Mouse (Mus musculus) ovary, postnatal 14 days (tissue): ENCODE data around the gene Nebl.
"Not testable (repeated sequence)": the region's sequence is repeated elsewhere in the genome, so short reads cannot be mapped to it uniquely, and the experiment has no call there.

Experiments
- DNase-seq: peaks from one replicate; pipeline ENCODE4 v3.0.0; 2022; ENCODE audit warnings: low spot score

The Nebl gene

DNA sequence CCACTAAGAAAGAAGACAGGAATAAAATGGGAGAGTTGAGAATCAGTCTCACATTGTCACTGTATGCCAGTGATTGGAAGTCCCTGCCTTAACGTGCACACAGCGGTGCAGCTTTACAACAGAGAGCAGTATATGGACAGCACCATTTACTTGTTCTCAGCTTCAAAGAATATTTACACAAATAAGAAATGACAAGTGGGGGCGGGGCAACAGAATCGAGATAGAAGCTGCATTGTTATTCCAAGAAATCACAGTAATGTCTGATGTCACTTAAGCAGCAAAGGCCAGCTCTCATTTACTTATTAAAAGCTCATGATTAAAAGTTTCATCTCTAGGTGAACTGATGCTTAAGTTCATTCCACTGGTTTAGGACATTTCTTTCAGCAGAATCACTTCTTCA lies 328.8 kb downstream of the Nebl start:
- no peak for DNase-seq

DNA sequence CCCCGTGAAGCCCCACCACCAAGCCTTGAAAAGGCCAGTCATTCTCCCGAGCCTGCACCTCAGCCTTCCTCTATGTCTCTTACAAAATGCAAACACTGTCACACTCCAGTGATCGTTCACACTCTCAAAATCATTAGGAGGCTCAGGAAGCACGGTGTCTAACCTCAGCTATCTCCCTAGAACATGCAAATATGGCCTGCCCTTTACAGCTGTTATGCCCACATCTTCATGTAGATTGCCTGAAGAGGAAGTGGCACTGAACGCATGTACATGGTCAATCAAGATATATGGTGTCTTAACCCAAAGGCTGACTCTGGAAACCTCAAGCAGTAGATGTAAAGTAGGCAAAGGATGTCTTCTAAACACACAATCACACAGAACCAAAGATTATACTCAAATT lies 335.0 kb downstream of the Nebl start:
- no peak for DNase-seq

DNA sequence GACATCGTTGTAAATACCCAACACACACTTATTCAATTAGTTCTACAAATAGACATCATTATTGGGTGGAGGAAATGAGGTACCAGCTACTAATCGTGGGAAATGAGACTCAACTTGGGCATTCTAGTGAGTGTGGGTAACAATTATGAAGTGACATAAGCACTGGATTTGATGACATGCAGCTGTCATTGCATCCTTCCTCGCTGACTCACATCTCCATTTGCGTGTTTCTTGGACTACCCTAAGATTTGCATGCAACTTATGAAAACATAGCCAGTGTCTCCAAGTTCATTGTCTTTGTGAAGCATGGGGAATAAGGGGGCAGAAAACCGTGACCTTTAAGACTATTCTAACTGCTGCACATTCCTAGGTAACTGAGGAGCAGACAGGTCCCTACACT lies 339.9 kb downstream of the Nebl start:
- DNase-seq: no peak

DNA sequence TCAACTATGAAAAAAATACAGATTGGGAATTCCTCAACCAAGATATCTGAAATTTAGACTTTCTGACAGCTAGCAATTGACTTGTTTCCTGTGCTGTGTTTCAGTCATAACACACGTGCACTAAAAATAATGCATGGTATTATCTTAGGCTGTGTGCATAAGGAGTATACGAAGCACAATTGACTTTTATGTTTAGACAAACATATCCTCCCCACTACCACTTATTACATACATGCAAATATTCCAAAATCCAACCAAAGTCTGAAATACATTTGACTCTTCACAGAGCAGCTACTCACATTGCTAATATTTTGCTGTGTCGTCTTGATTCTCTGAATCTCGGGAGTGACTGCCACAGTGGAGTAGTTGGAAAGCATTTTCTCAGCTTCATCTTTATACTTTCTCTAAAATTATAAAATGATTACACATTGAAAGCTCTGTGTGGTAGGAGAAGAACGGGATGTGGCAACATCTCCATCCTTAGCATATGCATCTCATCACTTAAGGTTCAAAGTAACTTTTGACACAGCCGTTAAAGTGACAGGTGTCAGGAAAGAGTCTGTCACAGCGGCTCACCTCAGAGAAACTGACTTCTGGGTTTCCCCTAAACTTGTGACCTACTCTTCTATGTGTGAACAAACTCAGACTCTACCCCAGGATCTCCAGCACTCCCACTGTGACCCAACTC lies 340.6 kb downstream of the Nebl start:
- DNase-seq: no peak

DNA sequence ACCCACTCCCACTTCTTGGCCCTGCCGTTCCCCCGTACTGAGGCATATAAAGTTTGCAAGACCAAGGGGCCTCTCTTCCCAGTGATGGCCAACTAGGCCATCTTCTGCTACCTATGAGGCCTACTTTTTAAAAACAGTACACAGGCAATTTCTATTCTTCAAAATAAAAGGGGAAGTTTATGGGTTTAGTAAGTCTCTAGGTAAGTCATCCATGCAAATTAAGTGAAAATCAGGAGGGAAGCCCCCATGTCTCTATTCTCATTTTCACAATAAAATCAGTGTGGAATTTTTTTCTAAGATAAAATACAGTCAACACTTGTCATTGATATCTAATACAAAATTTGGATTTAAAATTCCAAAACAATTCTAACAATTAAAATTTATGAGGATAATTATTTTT lies 341.4 kb downstream of the Nebl start:
- DNase-seq: no peak

DNA sequence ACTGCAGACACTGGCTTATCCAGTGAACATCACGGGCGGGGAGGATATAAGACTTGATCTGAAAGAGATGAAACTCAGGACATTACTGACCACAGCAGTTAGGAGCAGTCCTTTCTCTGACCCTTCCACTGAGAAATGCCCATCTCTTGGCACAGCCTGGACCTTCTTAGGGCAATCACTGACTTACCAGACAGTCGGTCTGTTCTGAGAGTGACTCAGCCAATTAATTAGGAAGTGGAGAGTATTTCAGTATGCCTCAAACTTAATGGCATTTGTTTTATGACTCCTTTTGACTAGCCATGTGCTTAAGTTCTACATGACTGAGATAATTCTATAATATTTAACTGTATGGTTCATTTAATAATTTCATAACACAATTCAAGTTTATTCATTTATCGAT lies 341.9 kb downstream of the Nebl start:
- no peak for DNase-seq

DNA sequence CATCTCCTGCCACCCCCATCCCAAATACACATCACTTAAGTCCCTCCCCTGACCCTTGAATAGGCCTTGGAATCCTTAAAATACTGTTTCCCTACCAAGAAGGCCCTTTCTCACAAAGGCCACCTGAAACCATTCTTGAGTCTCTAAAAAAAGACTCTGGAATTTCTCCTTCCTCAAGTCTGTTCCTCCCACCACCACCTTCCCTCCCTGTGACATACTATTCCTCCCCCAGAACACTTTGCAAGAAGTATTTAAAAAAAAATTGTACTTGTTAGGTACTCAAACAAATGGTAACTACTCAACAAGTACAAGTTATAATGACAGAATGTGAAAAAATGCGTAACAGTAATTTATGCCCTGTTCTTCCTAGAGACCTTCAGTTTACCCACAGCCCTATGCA lies 349.0 kb downstream of the Nebl start:
- DNase-seq: no peak

DNA sequence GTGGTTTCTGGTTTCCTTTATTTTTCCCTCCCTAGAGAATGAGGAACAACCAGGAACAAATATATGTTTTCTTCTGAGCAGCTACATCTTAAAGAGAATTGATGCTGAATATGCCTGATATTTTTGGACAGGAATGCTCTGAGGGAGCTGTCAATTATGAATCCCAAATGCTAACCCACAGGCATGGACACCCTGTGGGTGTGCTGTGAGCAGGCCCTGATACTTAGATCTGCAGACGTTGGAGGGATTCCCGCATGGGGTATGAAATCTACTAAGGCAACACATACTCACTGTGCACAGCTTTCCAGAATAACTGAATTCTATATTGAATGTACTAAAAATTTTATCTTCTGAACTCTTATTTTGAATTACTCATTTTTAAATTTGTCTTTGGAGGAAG lies 355.3 kb downstream of the Nebl start:
- no peak for DNase-seq

DNA sequence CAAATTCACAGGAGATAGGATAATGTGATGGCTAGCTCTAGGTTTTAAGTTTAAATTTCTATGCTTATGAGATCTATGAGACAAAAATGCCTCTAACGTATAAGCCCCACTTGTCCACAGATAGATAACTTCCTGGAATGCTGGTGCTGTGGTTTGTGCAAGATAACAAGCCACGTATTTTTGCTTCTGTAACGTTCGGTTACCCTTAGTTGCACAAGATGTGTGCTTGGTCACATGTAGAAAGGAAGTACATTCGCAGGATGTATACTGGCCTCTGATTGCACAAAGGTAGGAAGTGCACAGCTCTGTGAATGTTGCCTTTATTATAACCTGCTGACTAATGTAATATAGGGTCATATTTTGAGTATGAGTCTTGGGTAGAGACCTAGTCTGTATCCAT lies 365.6 kb downstream of the Nebl start:
- no peak for DNase-seq

DNA sequence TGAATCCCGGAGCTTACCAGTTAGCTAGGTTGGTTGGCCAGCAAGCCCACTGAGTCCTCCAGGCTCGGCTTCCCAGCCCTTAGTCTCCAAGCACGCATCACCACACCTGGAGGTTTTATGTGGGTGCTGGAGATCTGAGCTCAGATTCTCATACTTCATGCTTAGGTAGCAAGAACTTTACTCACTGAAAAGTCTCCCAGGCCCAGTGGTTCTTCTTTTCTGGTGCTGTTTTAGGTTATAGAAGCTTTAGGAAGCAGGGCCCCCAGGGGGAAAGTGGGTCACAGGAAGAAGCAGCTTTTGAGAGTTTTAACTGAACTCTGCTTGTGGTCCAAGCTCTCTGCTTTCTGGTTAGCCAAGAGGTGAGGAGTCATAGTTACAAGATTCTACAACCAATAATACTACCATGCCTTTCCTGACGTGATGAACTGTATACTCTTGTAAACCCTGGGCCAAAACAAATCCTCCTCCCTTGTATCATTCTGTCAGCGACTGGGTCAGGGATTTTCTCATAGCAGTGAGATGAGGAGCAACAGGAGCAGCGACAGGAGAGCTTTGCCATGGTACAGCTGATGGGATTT lies 366.2 kb downstream of the Nebl start:
- DNase-seq: no peak

DNA sequence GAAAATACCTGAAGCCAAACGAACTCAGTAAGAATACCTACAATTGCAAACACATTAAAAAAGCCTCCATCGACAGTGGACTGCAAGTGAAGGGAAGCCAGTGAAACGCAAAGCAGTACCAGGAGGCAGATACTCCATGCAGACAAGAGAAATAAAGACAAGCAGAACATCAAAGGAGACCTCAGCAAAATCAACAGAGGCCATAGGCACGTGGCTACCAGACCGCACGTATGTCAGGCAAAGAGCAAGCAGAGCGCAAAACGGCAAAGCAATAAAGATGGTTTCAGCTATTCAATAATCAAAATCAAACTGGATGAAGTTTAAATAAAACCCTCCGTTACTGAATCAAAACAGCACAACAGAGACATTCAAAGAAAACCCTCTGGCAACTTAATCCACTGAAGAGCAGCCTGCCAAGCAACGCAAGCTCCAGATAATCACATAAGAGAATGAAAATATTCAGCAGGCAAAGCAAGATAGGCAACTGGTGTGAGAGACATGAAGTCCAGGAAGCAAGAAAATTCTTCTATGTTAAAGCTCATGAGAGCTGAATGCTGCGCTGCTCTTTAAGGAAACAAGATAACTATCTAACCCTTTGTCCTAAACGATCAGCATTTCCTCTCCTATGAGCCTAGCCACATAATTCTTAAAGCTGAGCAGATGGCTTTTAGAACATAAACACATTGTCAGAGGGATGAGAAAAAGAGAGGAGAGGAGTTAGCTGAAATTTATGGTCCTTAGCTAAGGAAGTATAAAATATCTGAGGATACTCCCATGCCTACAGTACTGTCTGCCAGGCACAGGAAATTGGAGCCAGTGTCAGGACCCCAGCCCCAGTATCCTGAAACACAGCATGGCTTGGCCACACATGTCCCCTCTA lies 367.7 kb downstream of the Nebl start:
- no peak for DNase-seq

DNA sequence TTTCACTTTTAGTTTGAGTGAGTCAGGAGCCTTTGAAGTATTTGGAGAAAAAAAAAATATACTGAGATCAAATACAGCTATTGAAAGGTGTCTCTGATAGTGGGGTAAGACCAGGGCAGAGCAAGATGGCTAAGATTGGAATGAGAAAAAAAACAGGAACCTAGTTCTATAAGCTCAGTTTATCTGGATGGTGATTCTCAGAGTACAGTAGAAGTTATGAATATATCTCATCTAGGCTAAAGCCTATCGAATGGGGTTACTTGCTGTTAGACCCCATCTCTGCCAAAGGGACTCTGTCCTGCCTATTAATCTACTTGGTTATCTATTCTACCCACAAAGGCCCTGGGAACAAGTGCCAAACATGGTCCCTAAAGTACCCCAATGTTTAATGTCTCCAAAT lies 369.1 kb downstream of the Nebl start:
- no peak for DNase-seq

DNA sequence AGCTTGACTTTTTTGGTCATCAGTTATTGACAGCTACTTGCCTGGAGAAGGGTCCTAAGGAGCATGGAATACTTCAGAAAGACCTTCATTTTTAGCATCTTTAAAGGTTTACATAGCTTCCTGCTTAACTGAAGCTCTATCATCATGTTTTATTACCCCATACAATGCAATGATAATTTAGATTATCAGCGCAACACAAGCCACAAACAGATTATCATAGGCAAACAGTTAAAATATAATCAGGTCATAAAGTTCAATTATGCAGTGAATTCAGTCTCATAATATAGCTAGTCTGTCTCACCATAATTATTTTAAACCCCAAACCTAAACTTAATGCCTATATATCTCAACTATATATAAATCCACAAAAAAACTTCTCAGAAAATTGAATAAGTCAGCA lies 386.6 kb downstream of the Nebl start:
- no peak for DNase-seq

DNA sequence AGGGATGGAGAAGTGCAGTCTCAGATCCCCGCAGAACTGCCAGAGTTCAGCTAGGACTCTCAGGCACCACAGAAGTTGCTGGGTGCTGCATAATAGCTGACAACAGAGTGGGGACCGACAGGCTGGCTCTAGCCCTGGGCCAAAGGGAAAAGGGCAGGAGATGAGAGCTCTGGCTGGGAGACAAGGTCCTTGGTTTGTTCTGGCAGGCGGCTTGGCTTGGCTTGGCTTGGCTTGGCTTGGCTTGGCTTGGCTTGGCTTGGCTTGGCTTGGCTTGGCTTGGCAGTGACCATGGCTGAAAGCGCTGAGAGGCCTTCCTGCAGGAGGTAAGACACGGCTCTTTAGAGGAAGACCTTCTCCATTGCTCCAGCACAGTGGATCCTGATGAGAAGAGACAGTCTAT lies 395.8 kb downstream of the Nebl start:
- DNase-seq: no peak

DNA sequence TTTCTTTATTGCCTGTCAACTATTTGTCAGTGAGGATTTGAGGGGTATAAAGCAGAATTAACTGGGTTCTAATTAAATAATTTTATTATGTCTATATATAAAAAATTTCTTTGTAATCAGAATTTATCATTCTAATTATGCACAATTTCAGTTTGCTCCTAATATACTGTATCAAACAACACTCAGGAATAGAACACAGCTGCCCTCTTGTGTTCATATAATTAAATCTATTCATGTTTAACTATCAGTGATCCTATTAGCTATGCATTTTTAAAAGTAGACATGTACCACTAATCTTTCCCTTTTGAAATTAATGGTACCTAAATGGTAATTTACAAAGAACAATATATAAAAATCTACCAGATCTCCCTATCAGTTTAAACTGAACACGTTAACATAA lies 404.7 kb downstream of the Nebl start:
- DNase-seq: no peak

DNA sequence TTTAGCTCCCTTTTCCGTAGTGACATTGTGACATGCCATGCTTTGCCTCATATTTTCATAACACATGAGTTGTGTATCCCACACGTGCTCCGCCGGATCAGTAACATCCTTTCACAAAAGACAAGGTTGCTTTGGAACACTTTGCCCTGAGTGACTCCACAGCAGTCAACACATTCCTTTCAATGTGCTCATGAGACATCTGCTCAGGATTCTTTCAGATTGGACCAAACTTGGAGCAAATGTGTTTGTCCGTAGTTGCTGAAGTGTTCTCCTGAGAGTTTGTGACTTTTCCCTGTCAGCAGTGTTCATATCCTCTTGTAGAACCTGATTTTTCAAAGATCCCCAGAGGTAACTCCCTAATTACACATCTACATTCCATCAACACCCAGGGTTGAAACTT lies 414.4 kb downstream of the Nebl start:
- no peak for DNase-seq

DNA sequence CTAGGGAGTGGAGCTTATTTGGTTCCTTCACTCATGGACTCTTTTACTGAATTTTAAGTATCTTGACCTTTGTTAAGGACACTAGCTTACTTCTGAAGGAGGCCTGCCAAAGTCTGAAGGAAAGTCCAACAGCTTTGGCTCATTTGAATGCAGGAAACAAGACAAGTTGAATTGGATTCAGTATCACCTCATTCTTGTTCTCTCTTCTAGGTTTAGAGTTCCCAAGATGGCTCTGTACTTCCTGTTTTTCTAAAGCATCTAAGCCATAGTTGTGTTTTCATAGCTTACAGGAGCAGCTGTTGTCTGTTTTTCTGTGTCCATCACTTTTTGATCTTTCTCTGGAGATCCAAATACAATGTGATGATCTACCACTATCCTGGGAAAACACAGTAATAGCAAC lies 429.9 kb downstream of the Nebl start:
- DNase-seq: no peak

DNA sequence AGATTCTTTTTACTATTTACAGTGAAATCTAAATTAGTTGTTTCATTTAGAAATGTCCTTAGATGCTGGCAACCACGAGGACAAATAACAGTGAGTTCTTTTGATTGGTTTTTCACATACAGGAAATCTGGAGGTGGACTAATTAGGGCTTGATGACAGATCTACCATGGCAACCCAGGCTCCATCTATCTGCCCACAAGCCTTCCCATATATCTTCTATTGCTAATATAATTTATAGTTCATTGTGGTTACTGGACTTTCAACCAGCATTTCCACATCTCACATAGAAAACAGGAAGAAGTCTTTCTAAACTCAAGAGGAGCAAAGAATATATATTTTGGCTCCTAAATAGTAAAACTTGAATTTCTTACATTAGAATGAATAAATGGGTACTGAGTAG lies 433.8 kb downstream of the Nebl start:
- no peak for DNase-seq

DNA sequence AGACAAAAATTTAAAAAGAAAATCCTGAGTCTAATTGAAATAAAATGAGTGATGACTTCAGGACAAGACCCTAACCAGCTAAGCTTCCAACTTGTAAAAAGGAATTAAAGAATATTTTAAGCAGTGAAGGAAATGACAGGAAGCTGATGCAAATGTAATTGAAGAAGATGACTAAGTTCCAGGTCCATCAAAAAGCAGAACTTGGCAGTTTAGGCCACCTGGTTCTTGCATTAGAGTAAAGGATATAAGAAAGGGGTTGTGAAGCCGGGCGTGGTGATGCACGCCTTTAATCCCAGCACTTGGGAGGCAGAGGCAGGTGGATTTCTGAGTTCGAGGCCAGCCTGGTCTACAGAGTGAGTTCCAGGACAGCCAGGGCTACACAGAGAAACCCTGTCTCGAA lies 436.0 kb downstream of the Nebl start:
- not testable (repeated sequence) for DNase-seq
